Mouse (Mus musculus): ENCODE data around the gene Ell. TPM values are rescaled to one million over a fixed set of nuclear protein-coding genes. Genes with fewer than 3 reads are reported as not detected.

Ell gene
- polyA plus RNA-seq (2016; fragmentation: Nextera tagmentation; extraction: Ambion mirVana), result 18.8 and 19.9 TPM in 2 replicates

GRCm38 (mm10) chr8:70539077-70539813, at the start of gene Ell:
Ell (plus strand) TSS chr8:70539457.
- peak; percentile 90 for ATAC-seq (ENCODE audit: low FRiP score)
- Histone ChIP-seq H3K36me3 (replicated peaks) (peaks cover 29% of the 10 kb centered on the region), H3K9ac (peak within 1 kb of the TSS; percentile 79), H3K4me3 (replicated peaks) (peak within 1 kb of the TSS; percentile 82), H3K4me1 (peaks cover 38% of the 10 kb centered on the region), H3K4me2 (peak within 1 kb of the TSS; percentile 93), H3K9me3 (no peaks in the 10 kb centered on the region), H3K27ac (peak within 1 kb of the TSS; percentile 96), H3K27me3 (no peaks in the 10 kb centered on the region)
- 1% methylated on average over 56 of the region's 58 CpGs for WGBS

GRCm38 (mm10) chr8:70489576-70489975, 49.7 kb upstream of the Ell start:
- Histone ChIP-seq H3K36me3 (replicated peaks) (no peaks in the 10 kb centered on the region), H3K9ac (no peak overlapping the region), H3K27me3 (peaks cover 100% of the 10 kb centered on the region), H3K4me2 (peak overlapping the region; percentile 26), H3K4me1 (peaks cover 51% of the 10 kb centered on the region), H3K4me3 (replicated peaks) (peak overlapping the region; percentile 23), H3K9me3 (no peaks in the 10 kb centered on the region), H3K27ac (no peak overlapping the region)
- WGBS, result 0% methylated on average over 19 of the region's 41 CpGs
- no peak for ATAC-seq (ENCODE audit: low FRiP score)

- WGBS, result 2% methylated on average over 10 of the region's 10 CpGs
Measured at GRCm38 (mm10) chr8:70490061-70490879, 49.0 kb upstream of the Ell start.

GRCm38 (mm10) chr8:70490880-70491495, 48.3 kb upstream of the Ell start:
- Histone ChIP-seq H3K27me3 (peaks cover 100% of the 10 kb centered on the region), H3K9me3 (no peaks in the 10 kb centered on the region), H3K9ac (no peak overlapping the region), H3K4me3 (replicated peaks) (no peak overlapping the region), H3K4me1 (peaks cover 63% of the 10 kb centered on the region), H3K27ac (no peak overlapping the region), H3K4me2 (no peak overlapping the region; the same call in 1 of the 2 replicates), H3K36me3 (replicated peaks) (no peaks in the 10 kb centered on the region)
- no peak for ATAC-seq (ENCODE audit: low FRiP score)
- WGBS, result under 1% methylated on average over 20 of the region's 20 CpGs

More at GRCm38 (mm10) chr8:70490061-70490879, 49.0 kb upstream of the Ell start:
- Histone ChIP-seq H3K4me2 (no peak overlapping the region), H3K27ac (no peak overlapping the region), H3K9me3 (no peaks in the 10 kb centered on the region), H3K27me3 (peaks cover 100% of the 10 kb centered on the region), H3K36me3 (replicated peaks) (no peaks in the 10 kb centered on the region), H3K4me3 (replicated peaks) (no peak overlapping the region), H3K9ac (no peak overlapping the region), H3K4me1 (peaks cover 57% of the 10 kb centered on the region)
- ATAC-seq (ENCODE audit: low FRiP score), result no peak

GRCm38 (mm10) chr8:70492664-70493640, 46.3 kb upstream of the Ell start, which contains the start of gene Crlf1:
Crlf1 (plus strand) TSS chr8:70493158.
- peak within 1 kb of the TSS; percentile 0; the same call in 1 of the 2 replicates for H3K9ac ChIP-seq
- H3K27ac ChIP-seq, result no peak within 1 kb of the TSS

GRCm38 (mm10) chr8:70493692-70494415, 45.4 kb upstream of the Ell start:
- Histone ChIP-seq H3K9ac (no peak overlapping the region), H3K4me1 (peaks cover 46% of the 10 kb centered on the region)

More at GRCm38 (mm10) chr8:70492664-70493640, 46.3 kb upstream of the Ell start, which contains the start of gene Crlf1:
- Histone ChIP-seq H3K27me3 (peaks cover 100% of the 10 kb centered on the region), H3K36me3 (replicated peaks) (no peaks in the 10 kb centered on the region), H3K4me3 (replicated peaks) (peak within 1 kb of the TSS; percentile 39), H3K9me3 (no peaks in the 10 kb centered on the region), H3K4me1 (peaks cover 55% of the 10 kb centered on the region), H3K4me2 (peak within 1 kb of the TSS; percentile 56)
- under 1% methylated on average over 61 of the region's 93 CpGs for WGBS
- ATAC-seq (ENCODE audit: low FRiP score), result 0 out of 2 replicates have a peak, but pooled peaks have one; percentile 12

GRCm38 (mm10) chr8:70494416-70494945, 44.8 kb upstream of the Ell start:
- Histone ChIP-seq H3K4me1 (peaks cover 40% of the 10 kb centered on the region), H3K9ac (no peak overlapping the region), H3K4me3 (replicated peaks) (peak overlapping the region; percentile 39; the same call in 1 of the 2 replicates), H3K27me3 (peaks cover 100% of the 10 kb centered on the region), H3K36me3 (replicated peaks) (no peaks in the 10 kb centered on the region), H3K27ac (no peak overlapping the region), H3K9me3 (no peaks in the 10 kb centered on the region), H3K4me2 (peak overlapping the region; percentile 3; the same call in 1 of the 2 replicates)
- WGBS, result 1% methylated on average over 28 of the region's 28 CpGs
- no peak for ATAC-seq (ENCODE audit: low FRiP score)

More at GRCm38 (mm10) chr8:70493692-70494415, 45.4 kb upstream of the Ell start:
- no peak overlapping the region for H3K27ac ChIP-seq
- no peaks in the 10 kb centered on the region for H3K36me3 ChIP-seq (replicated peaks)
- 2% methylated on average over 47 of the region's 47 CpGs for WGBS
- H3K4me3 ChIP-seq (replicated peaks), result peak overlapping the region; percentile 39
- no peaks in the 10 kb centered on the region for H3K9me3 ChIP-seq
- peaks cover 100% of the 10 kb centered on the region for H3K27me3 ChIP-seq
- peak overlapping the region; percentile 56 for H3K4me2 ChIP-seq
- ATAC-seq (ENCODE audit: low FRiP score), result no peak

GRCm38 (mm10) chr8:70495001-70495770, 44.1 kb upstream of the Ell start:
- H3K27me3 ChIP-seq, result peaks cover 100% of the 10 kb centered on the region
- H3K27ac ChIP-seq, result no peak overlapping the region
- H3K9ac ChIP-seq, result no peak overlapping the region
- no peaks in the 10 kb centered on the region for H3K9me3 ChIP-seq
- no peaks in the 10 kb centered on the region for H3K36me3 ChIP-seq (replicated peaks)
- peak overlapping the region; percentile 39; the same call in 1 of the 2 replicates for H3K4me3 ChIP-seq (replicated peaks)
- H3K4me2 ChIP-seq, result peak overlapping the region; percentile 21; the same call in 1 of the 2 replicates
- no peak for ATAC-seq (ENCODE audit: low FRiP score)
- H3K4me1 ChIP-seq, result peaks cover 37% of the 10 kb centered on the region
- under 1% methylated on average over 20 of the region's 21 CpGs for WGBS

- no peak for ATAC-seq (ENCODE audit: low FRiP score)
- H3K9ac ChIP-seq, result no peak overlapping the region
- no peak overlapping the region for H3K4me3 ChIP-seq (replicated peaks)
- H3K27ac ChIP-seq, result no peak overlapping the region
- H3K4me1 ChIP-seq, result peaks cover 38% of the 10 kb centered on the region
- H3K4me2 ChIP-seq, result peak overlapping the region; percentile 21; the same call in 1 of the 2 replicates
- WGBS, result 6% methylated on average over 12 of the region's 12 CpGs
- no peaks in the 10 kb centered on the region for H3K9me3 ChIP-seq
- peaks cover 100% of the 10 kb centered on the region for H3K27me3 ChIP-seq
- H3K36me3 ChIP-seq (replicated peaks), result no peaks in the 10 kb centered on the region
Measured at GRCm38 (mm10) chr8:70495771-70496062, 43.5 kb upstream of the Ell start.

Data from forebrain, embryonic 12.5 days (tissue).